Mouse (Mus musculus) midbrain, embryonic 13.5 days (tissue): ENCODE measurements around the gene Wdr60. TPM values are rescaled to one million over a fixed set of nuclear protein-coding genes. Genes with fewer than 3 reads are reported as not detected.

Source experiments
- ATAC-seq: fragments of 200-750 bp; cut with Nextera tagmentation; 2 replicates; pipeline ENCODE4 v1.8.0; 2017; ENCODE audit warnings: mild to moderate bottlenecking, moderate TSS enrichment, moderate library complexity
- H3K27ac ChIP-seq: fragments of 300-500 bp; sonication (generic); 2 replicates; pipeline ENCODE4 v1.5.1; 2015; ENCODE audit warnings: inconsistent platforms, mild to moderate bottlenecking, moderate library complexity
- H3K27me3 ChIP-seq: fragments of 300-500 bp; sonication (generic); 2 replicates; pipeline ENCODE4 v1.6.1; 2015; ENCODE audit warnings: mild to moderate bottlenecking, inconsistent platforms
- H3K36me3 ChIP-seq: fragments of 300-500 bp; sonication (generic); 2 replicates; pipeline ENCODE4 v1.6.1; 2015; ENCODE audit warnings: mild to moderate bottlenecking, inconsistent platforms
- H3K4me1 ChIP-seq: fragments of 300-500 bp; sonication (generic); replicated peaks from 2 replicates; pipeline ENCODE4 v1.6.1; 2015; ENCODE audit warnings: inconsistent platforms
- H3K4me2 ChIP-seq: fragments of 300-500 bp; sonication (generic); replicated peaks from 2 replicates; pipeline ENCODE4 v1.6.1; 2015; ENCODE audit warnings: moderate library complexity, mild to moderate bottlenecking, inconsistent platforms
- H3K4me3 ChIP-seq: fragments of 300-500 bp; sonication (generic); replicated peaks from 2 replicates; pipeline ENCODE4 v1.5.1; 2015; ENCODE audit warnings: mild to moderate bottlenecking, inconsistent platforms
- H3K9ac ChIP-seq: fragments of 300-500 bp; sonication (generic); replicated peaks from 2 replicates; pipeline ENCODE4 v1.6.1; 2015; ENCODE audit warnings: mild to moderate bottlenecking, inconsistent platforms
- H3K9me3 ChIP-seq: fragments of 300-500 bp; sonication (generic); 2 replicates; pipeline ENCODE4 v1.6.1; 2016; ENCODE audit warnings: mild to moderate bottlenecking, inconsistent platforms
- WGBS: fragments of 180-500 bp; shearing (Covaris S2); methylation state at CpG from one replicate; pipeline ENCODE4 v1.1.7; 2015; 5-methylcytosine and 5-hydroxymethylcytosine counted together
- polyA plus RNA-seq: library from polyadenylated mRNA; unstranded; fragments of >200 nt; fragmentation: Nextera tagmentation; extraction: Ambion mirVana; gene quantifications from 2 replicates; pipeline ENCODE4 v1.2.1, GENCODE M21; 2015

The Wdr60 gene
- polyA plus RNA-seq, 1 experiment from 2014 or later = 19.6 TPM

GRCm38 (mm10) chr12:116258321-116258720 is 4.5 kb downstream of the Wdr60 start:
- H3K4me1 ChIP-seq = peaks cover 12% of the 10 kb centered on the region
- H3K27me3 ChIP-seq = no peaks in the 10 kb centered on the region
- H3K4me3 ChIP-seq = no peak overlapping the region
- no peak overlapping the region for H3K27ac ChIP-seq
- WGBS = 94% methylated on average over 2 of the region's 2 CpGs
- H3K36me3 ChIP-seq = peaks cover 17% of the 10 kb centered on the region
- H3K9ac ChIP-seq = no peak overlapping the region
- no peaks in the 10 kb centered on the region for H3K9me3 ChIP-seq
- H3K4me2 ChIP-seq = no peak overlapping the region
- ATAC-seq = no peak

- WGBS = 90% methylated on average over 11 of the region's 11 CpGs
Observed at GRCm38 (mm10) chr12:116255636-116256035, 7.2 kb downstream of the Wdr60 start.

GRCm38 (mm10) chr12:116254652-116255051 is 8.2 kb downstream of the Wdr60 start:
- no peaks in the 10 kb centered on the region for H3K4me1 ChIP-seq
- H3K4me3 ChIP-seq = no peak overlapping the region
- H3K9me3 ChIP-seq = no peaks in the 10 kb centered on the region
- no peak overlapping the region for H3K27ac ChIP-seq
- peaks cover 25% of the 10 kb centered on the region for H3K36me3 ChIP-seq
- no peak overlapping the region for H3K9ac ChIP-seq
- ATAC-seq = no peak
- 85% methylated on average over 8 of the region's 8 CpGs for WGBS
- no peak overlapping the region for H3K4me2 ChIP-seq
- no peaks in the 10 kb centered on the region for H3K27me3 ChIP-seq

More at GRCm38 (mm10) chr12:116255636-116256035, 7.2 kb downstream of the Wdr60 start:
- Histone ChIP-seq H3K27me3 (no peaks in the 10 kb centered on the region), H3K9me3 (no peaks in the 10 kb centered on the region), H3K4me2 (no peak overlapping the region), H3K4me1 (no peaks in the 10 kb centered on the region), H3K9ac (no peak overlapping the region), H3K4me3 (no peak overlapping the region), H3K27ac (no peak overlapping the region), H3K36me3 (peaks cover 25% of the 10 kb centered on the region)
- no peak for ATAC-seq

- Histone ChIP-seq H3K9ac (no peak overlapping the region), H3K9me3 (no peaks in the 10 kb centered on the region), H3K36me3 (peaks cover 50% of the 10 kb centered on the region), H3K27me3 (no peaks in the 10 kb centered on the region), H3K4me3 (no peak overlapping the region), H3K4me1 (no peaks in the 10 kb centered on the region), H3K4me2 (no peak overlapping the region), H3K27ac (no peak overlapping the region)
- no peak for ATAC-seq
- WGBS = 71% methylated on average over 1 of the region's 1 CpGs
Observed at GRCm38 (mm10) chr12:116244601-116245000, 18.2 kb downstream of the Wdr60 start.

- Histone ChIP-seq H3K4me3 (no peak overlapping the region), H3K27ac (no peak overlapping the region), H3K36me3 (peaks cover 18% of the 10 kb centered on the region), H3K27me3 (no peaks in the 10 kb centered on the region), H3K4me2 (no peak overlapping the region), H3K9me3 (no peaks in the 10 kb centered on the region), H3K9ac (no peak overlapping the region), H3K4me1 (no peaks in the 10 kb centered on the region)
- 89% methylated on average over 3 of the region's 3 CpGs for WGBS
- ATAC-seq = no peak
Observed at GRCm38 (mm10) chr12:116238803-116239202, 24.0 kb downstream of the Wdr60 start.

- no peak overlapping the region for H3K27ac ChIP-seq
- H3K27me3 ChIP-seq = no peaks in the 10 kb centered on the region
- ATAC-seq = no peak
- no peak overlapping the region for H3K9ac ChIP-seq
- H3K4me1 ChIP-seq = no peaks in the 10 kb centered on the region
- no peaks in the 10 kb centered on the region for H3K9me3 ChIP-seq
- no peak overlapping the region for H3K4me3 ChIP-seq
- H3K4me2 ChIP-seq = no peak overlapping the region
- H3K36me3 ChIP-seq = peaks cover 18% of the 10 kb centered on the region; the same call in 1 of the 2 replicates
Observed at GRCm38 (mm10) chr12:116238370-116238769, 24.5 kb downstream of the Wdr60 start.

GRCm38 (mm10) chr12:116236658-116237057 is 26.2 kb downstream of the Wdr60 start:
- H3K4me3 ChIP-seq = no peak overlapping the region
- H3K4me2 ChIP-seq = no peak overlapping the region
- WGBS = 85% methylated on average over 3 of the region's 3 CpGs
- H3K9me3 ChIP-seq = no peaks in the 10 kb centered on the region
- no peaks in the 10 kb centered on the region for H3K27me3 ChIP-seq
- peaks cover 14% of the 10 kb centered on the region; the same call in 1 of the 2 replicates for H3K36me3 ChIP-seq
- no peaks in the 10 kb centered on the region for H3K4me1 ChIP-seq
- no peak overlapping the region for H3K27ac ChIP-seq
- H3K9ac ChIP-seq = no peak overlapping the region
- no peak for ATAC-seq

- Histone ChIP-seq H3K9ac (no peak overlapping the region), H3K27ac (no peak overlapping the region), H3K36me3 (peaks cover 2% of the 10 kb centered on the region; the same call in 1 of the 2 replicates), H3K9me3 (no peaks in the 10 kb centered on the region), H3K4me2 (no peak overlapping the region), H3K27me3 (no peaks in the 10 kb centered on the region), H3K4me1 (no peaks in the 10 kb centered on the region), H3K4me3 (no peak overlapping the region)
- no peak for ATAC-seq
- WGBS = 80% methylated on average over 4 of the region's 4 CpGs
Observed at GRCm38 (mm10) chr12:116235356-116235755, 27.5 kb downstream of the Wdr60 start.

- Histone ChIP-seq H3K9me3 (no peaks in the 10 kb centered on the region), H3K9ac (no peak overlapping the region), H3K36me3 (peaks cover 11% of the 10 kb centered on the region), H3K27ac (no peak overlapping the region), H3K27me3 (no peaks in the 10 kb centered on the region), H3K4me1 (no peaks in the 10 kb centered on the region), H3K4me3 (no peak overlapping the region), H3K4me2 (no peak overlapping the region)
- no peak for ATAC-seq
- 80% methylated on average over 1 of the region's 1 CpGs for WGBS
Observed at GRCm38 (mm10) chr12:116232061-116232460, 30.8 kb downstream of the Wdr60 start.

GRCm38 (mm10) chr12:116231612-116232011 is 31.2 kb downstream of the Wdr60 start:
- Histone ChIP-seq H3K4me3 (no peak overlapping the region), H3K4me2 (no peak overlapping the region), H3K9me3 (no peaks in the 10 kb centered on the region), H3K4me1 (no peaks in the 10 kb centered on the region), H3K27ac (no peak overlapping the region), H3K27me3 (no peaks in the 10 kb centered on the region), H3K36me3 (peaks cover 11% of the 10 kb centered on the region), H3K9ac (no peak overlapping the region)
- 88% methylated on average over 12 of the region's 12 CpGs for WGBS
- ATAC-seq = no peak

- 81% methylated on average over 3 of the region's 3 CpGs for WGBS
- no peaks in the 10 kb centered on the region for H3K4me1 ChIP-seq
Observed at GRCm38 (mm10) chr12:116229451-116229850, 33.4 kb downstream of the Wdr60 start.

GRCm38 (mm10) chr12:116226289-116227057 is 36.3 kb downstream of the Wdr60 start:
- no peak overlapping the region for H3K27ac ChIP-seq
- H3K36me3 ChIP-seq = peaks cover 36% of the 10 kb centered on the region
- ATAC-seq = no peak
- H3K9ac ChIP-seq = no peak overlapping the region
- H3K4me2 ChIP-seq = no peak overlapping the region
- no peaks in the 10 kb centered on the region for H3K9me3 ChIP-seq
- no peaks in the 10 kb centered on the region for H3K4me1 ChIP-seq
- no peaks in the 10 kb centered on the region for H3K27me3 ChIP-seq
- H3K4me3 ChIP-seq = no peak overlapping the region
- WGBS = 88% methylated on average over 10 of the region's 10 CpGs

More at GRCm38 (mm10) chr12:116229451-116229850, 33.4 kb downstream of the Wdr60 start:
- H3K27me3 ChIP-seq = no peaks in the 10 kb centered on the region
- H3K36me3 ChIP-seq = peaks cover 27% of the 10 kb centered on the region
- no peak overlapping the region for H3K4me3 ChIP-seq
- H3K9ac ChIP-seq = no peak overlapping the region
- H3K27ac ChIP-seq = no peak overlapping the region
- no peak for ATAC-seq
- no peak overlapping the region for H3K4me2 ChIP-seq
- H3K9me3 ChIP-seq = no peaks in the 10 kb centered on the region

- 95% methylated on average over 2 of the region's 2 CpGs for WGBS
- H3K27ac ChIP-seq = no peak overlapping the region
- no peaks in the 10 kb centered on the region for H3K27me3 ChIP-seq
- H3K36me3 ChIP-seq = peaks cover 34% of the 10 kb centered on the region
- H3K4me3 ChIP-seq = no peak overlapping the region
- H3K9ac ChIP-seq = no peak overlapping the region
- no peaks in the 10 kb centered on the region for H3K4me1 ChIP-seq
- H3K4me2 ChIP-seq = no peak overlapping the region
- no peak for ATAC-seq
- H3K9me3 ChIP-seq = no peaks in the 10 kb centered on the region
Observed at GRCm38 (mm10) chr12:116223107-116223506, 39.7 kb downstream of the Wdr60 start.
